ENCODE assay signal across 12 mouse cellular contexts in the genomic region with DNA sequence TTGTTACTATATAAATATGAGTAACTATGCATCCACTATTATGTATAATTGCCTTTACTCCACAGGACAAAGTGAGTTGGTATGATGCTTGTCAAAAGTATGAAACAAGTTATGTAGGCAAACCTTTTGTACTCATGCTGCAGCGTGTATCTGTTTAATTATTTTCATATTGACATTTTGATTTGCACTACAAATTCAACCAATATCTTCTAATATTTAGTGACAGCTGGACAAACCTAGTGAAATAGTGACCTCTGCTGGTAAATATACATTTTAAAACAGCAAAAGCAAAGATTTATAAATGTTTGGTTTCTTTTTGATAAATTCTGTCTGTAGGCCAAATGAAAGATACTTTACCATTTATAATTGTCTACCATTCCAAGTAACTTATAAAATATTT. TPM values are rescaled to one million over a fixed set of nuclear protein-coding genes. Genes with fewer than 3 reads are reported as not detected.
DNase-seq lines count a peak whose midpoint lies in the region; ATAC-seq and TF ChIP-seq lines count a peak whose summit lies in the region.
"Had no signal": no experiment of that assay in that cellular context is flagged by ENCODE, and none has a peak within 500 bp of the region (broad histone marks: within the 10 kb centered on the region; RNA-seq: fewer than 3 reads in every experiment).

No protein-coding gene starts in this region.

- TF ChIP-seq RAD21 in CH12.LX (IDR thresholded peaks at IDR 0.05; ENCODE audit: low read depth, low read length): peak; percentile 84

- dilution Hi-C loops in CH12.LX (cut with MboI; ENCODE audit: extremely low pct_ligation_motif_present, extremely low pct_unique_long_range_greater_than_20kb, low sequenced_read_pairs): no loop called here

- intact Hi-C loops in heart, adult 2 months (cut with DNase I): loop anchor here (2.0 to 10.0 kb wide), 3 partner anchors 135 to 489 kb away; partner anchors contain the start of gene Bcar3

- no peak for TF ChIP-seq EP300 in heart, adult 2 months (IDR thresholded peaks at IDR 0.05; ENCODE audit: insufficient read depth, low read depth, low read length)
- TF ChIP-seq EP300 in liver, postnatal 0 days (IDR thresholded peaks at IDR 0.05; ENCODE audit: low read depth): no peak
- TF ChIP-seq EP300 in CH12.LX (IDR thresholded peaks at IDR 0.05; ENCODE audit: low read length): no peak

- H3K4me2 ChIP-seq in heart, embryonic 12.5 days: no peak overlapping the region
- H3K4me2 ChIP-seq in liver, postnatal 0 days (ENCODE audit: low read depth, low read length): no peak overlapping the region
- H3K4me2 ChIP-seq in liver, embryonic 11.5 days: no peak overlapping the region
- H3K4me2 ChIP-seq in CH12.LX (ENCODE audit: insufficient read depth, low read depth, poor library complexity, severe bottlenecking): no peak overlapping the region

- no peaks in the 10 kb centered on the region for H3K4me1 ChIP-seq in heart, adult 2 months (ENCODE audit: control insufficient read depth, insufficient read depth, low read length)
- H3K4me1 ChIP-seq in heart, embryonic 12.5 days (replicated peaks): 0 out of 2 replicates have a peak, but pooled peaks cover 3% of the 10 kb centered on the region
- no peaks in the 10 kb centered on the region for H3K4me1 ChIP-seq in liver, postnatal 0 days (ENCODE audit: insufficient read depth)
- no peaks in the 10 kb centered on the region for H3K4me1 ChIP-seq in liver, embryonic 11.5 days (replicated peaks; ENCODE audit: control insufficient read depth, insufficient read depth, low read length)
- no peaks in the 10 kb centered on the region for H3K4me1 ChIP-seq in CH12.LX (ENCODE audit: control insufficient read depth in 1 of 2, insufficient read depth in 2 of 2)

- no peaks in the 10 kb centered on the region for H3K36me3 ChIP-seq in heart, adult 2 months (ENCODE audit: control insufficient read depth, insufficient read depth, low read length)
- no peaks in the 10 kb centered on the region; the same call in 1 of the 2 replicates for H3K36me3 ChIP-seq in heart, embryonic 12.5 days
- H3K36me3 ChIP-seq in liver, postnatal 0 days (replicated peaks; ENCODE audit: insufficient read depth, low read length): no peaks in the 10 kb centered on the region
- H3K36me3 ChIP-seq in liver, embryonic 11.5 days (ENCODE audit: control insufficient read depth, insufficient read depth, low read length): no peaks in the 10 kb centered on the region; the same call in 1 of the 2 replicates
- H3K36me3 ChIP-seq in CH12.LX (replicated peaks in 1 of 2; ENCODE audit: control insufficient read depth in 1 of 2, insufficient read depth in 1 of 2, low read length in 1 of 2): no peaks in the 10 kb centered on the region

- WGBS in heart, adult 2 months: 39% methylated on average over 1 of the region's 1 CpGs
- WGBS in heart, embryonic 12.5 days: 57% methylated on average over 1 of the region's 1 CpGs
- WGBS in liver, postnatal 0 days (ENCODE audit: insufficient replicate concordance): 43% methylated on average over 1 of the region's 1 CpGs
- 38% methylated on average over 1 of the region's 1 CpGs for WGBS in liver, embryonic 11.5 days

- no peak overlapping the region for H3K4me3 ChIP-seq in heart, adult 2 months
- no peak overlapping the region for H3K4me3 ChIP-seq in heart, embryonic 12.5 days
- no peak overlapping the region for H3K4me3 ChIP-seq in liver, postnatal 0 days (ENCODE audit: low read depth, low read length)
- no peak overlapping the region for H3K4me3 ChIP-seq in liver, embryonic 11.5 days (ENCODE audit: low read depth, low read length)
- no peak overlapping the region for H3K4me3 ChIP-seq in CH12.LX (replicated peaks in 1 of 3; ENCODE audit: low read depth in 2 of 3, low read length in 2 of 3, poor library complexity in 1 of 3)
- H3K4me3 ChIP-seq: megakaryocyte, embryonic 14.5 days had no signal

- no peaks in the 10 kb centered on the region for H3K9me3 ChIP-seq in heart, embryonic 12.5 days (replicated peaks)
- H3K9me3 ChIP-seq in liver, postnatal 0 days (ENCODE audit: low read length): no peaks in the 10 kb centered on the region
- no peaks in the 10 kb centered on the region for H3K9me3 ChIP-seq in liver, embryonic 11.5 days (ENCODE audit: control insufficient read depth, low read length)
- H3K9me3 ChIP-seq in CH12.LX (replicated peaks; ENCODE audit: low read length): no peaks in the 10 kb centered on the region
- H3K9me3 ChIP-seq: megakaryocyte, embryonic 14.5 days had no signal

- H3K79me2 ChIP-seq in heart, adult 2 months (replicated peaks; ENCODE audit: control insufficient read depth, insufficient read depth, low read length): no peaks in the 10 kb centered on the region
- H3K79me2 ChIP-seq in CH12.LX (replicated peaks; ENCODE audit: control insufficient read depth, extremely low read depth, insufficient read depth, poor library complexity, severe bottlenecking): no peaks in the 10 kb centered on the region

- no peak overlapping the region for H3K27ac ChIP-seq in heart, adult 2 months
- no peak overlapping the region for H3K27ac ChIP-seq in heart, embryonic 12.5 days (ENCODE audit: poor library complexity, severe bottlenecking)
- no peak overlapping the region for H3K27ac ChIP-seq in liver, postnatal 0 days (ENCODE audit: low read depth)
- no peak overlapping the region for H3K27ac ChIP-seq in liver, embryonic 11.5 days (ENCODE audit: low read depth, low read length)
- H3K27ac ChIP-seq in CH12.LX (ENCODE audit: insufficient read depth, low read depth): no peak overlapping the region
- H3K27ac ChIP-seq: liver, embryonic 14.5 days had no signal

- in situ Hi-C loops in CH12.LX (cut with MboI; ENCODE audit: low pct_ligation_motif_present, low pct_unique_long_range_greater_than_20kb, low sequenced_read_pairs): no loop called here

- no peak for DNase-seq in heart, adult 2 months
- DNase-seq in liver, postnatal 0 days: no peak
- DNase-seq in liver, embryonic 11.5 days (ENCODE audit: low spot score): no peak
- peak; percentile 7 for DNase-seq in CH12.LX (ENCODE audit: extremely low read depth)
- peak; percentile 35 for DNase-seq in brain, embryonic 14.5 days (ENCODE audit: low read depth)
- no peak for DNase-seq in adrenal gland, postnatal 14 days
- DNase-seq: cerebellum, adult 8-10 months; heart, postnatal 10 days had no signal

- no peaks in the 10 kb centered on the region for H3K27me3 ChIP-seq in heart, adult 2 months (ENCODE audit: control insufficient read depth, insufficient read depth, low read length)
- no peaks in the 10 kb centered on the region for H3K27me3 ChIP-seq in heart, embryonic 12.5 days (replicated peaks)
- H3K27me3 ChIP-seq in liver, postnatal 0 days (ENCODE audit: insufficient read depth, low read length): no peaks in the 10 kb centered on the region
- H3K27me3 ChIP-seq in liver, embryonic 11.5 days (replicated peaks; ENCODE audit: control insufficient read depth, insufficient read depth, low read length): no peaks in the 10 kb centered on the region
- H3K27me3 ChIP-seq in CH12.LX (replicated peaks): no peaks in the 10 kb centered on the region
- H3K27me3 ChIP-seq: megakaryocyte, embryonic 14.5 days had no signal

- H3K9ac ChIP-seq in heart, adult 2 months (ENCODE audit: low read depth, low read length): no peak overlapping the region
- no peak overlapping the region for H3K9ac ChIP-seq in heart, embryonic 12.5 days
- H3K9ac ChIP-seq in liver, postnatal 0 days (replicated peaks): no peak overlapping the region
- H3K9ac ChIP-seq in liver, embryonic 11.5 days (ENCODE audit: low read depth, low read length): no peak overlapping the region
- no peak overlapping the region for H3K9ac ChIP-seq in CH12.LX (ENCODE audit: insufficient read depth, low read depth)
- H3K9ac ChIP-seq: liver, embryonic 14.5 days had no signal

- TF ChIP-seq POLR2A in heart, adult 2 months (IDR thresholded peaks at IDR 0.05; ENCODE audit: insufficient read depth, low read depth, low read length): no peak
- TF ChIP-seq POLR2A in CH12.LX (IDR thresholded peaks at IDR 0.05; ENCODE audit: low read depth, low read length): no peak
- no peak for TF ChIP-seq POLR2A in brain, embryonic 14.5 days (IDR thresholded peaks at IDR 0.05; ENCODE audit: borderline replicate concordance, extremely low read depth, insufficient read depth, insufficient read length, poor library complexity, severe bottlenecking)

- no peak for ATAC-seq in heart, embryonic 12.5 days (ENCODE audit: insufficient number of reproducible peaks, low FRiP score)
- no peak for ATAC-seq in liver, postnatal 0 days
- no peak for ATAC-seq in liver, embryonic 11.5 days (replicated peaks; ENCODE audit: low FRiP score)
- no peak for ATAC-seq in erythroblast, adult 5-6 weeks (replicated peaks; ENCODE audit: low FRiP score, poor library complexity, severe bottlenecking)

- TF ChIP-seq CTCF in heart, adult 2 months (IDR thresholded peaks at IDR 0.05): peak; percentile 73
- peak; percentile 18; the same call in 1 of the 2 replicates for TF ChIP-seq CTCF in liver, postnatal 0 days (IDR thresholded peaks at IDR 0.05; ENCODE audit: low read depth)
- TF ChIP-seq CTCF in CH12.LX (conservative IDR thresholded peaks at IDR 0.05 in 1 of 2, IDR thresholded peaks at IDR 0.05 in 1 of 2; ENCODE audit: low read depth in 2 of 2, low read length in 2 of 2): peak in 1 of 2 experiments; percentile 75; a peak in 2 of 4 replicates
- TF ChIP-seq CTCF in brain, embryonic 14.5 days (IDR thresholded peaks at IDR 0.05; ENCODE audit: borderline replicate concordance, extremely low read depth, insufficient read depth, insufficient read length): no peak

TF ChIP-seq in CH12.LX, 34 proteins besides CTCF, POLR2A, EP300 and RAD21:
- TF ChIP-seq USF1 (IDR thresholded peaks at IDR 0.05; ENCODE audit: low read depth, low read length): no peak
- TF ChIP-seq SMC3 (IDR thresholded peaks at IDR 0.05; ENCODE audit: low read depth, low read length): peak; percentile 43

RNA-seq across cellular contexts. Expression of gene Pde5a, which starts 55.5 kb away (rescaled TPM):
- 1 to 10 TPM; 4.4 to 4.9 TPM for total RNA-seq in heart, adult 2 months (2021)
- 1.5 and 2.3 TPM in 2 replicates for polyA plus RNA-seq in heart, adult 2 months (2012; rRNA removed)
- 2.4 and 2.5 TPM in 2 replicates for polyA plus RNA-seq in heart, embryonic 12.5 days (2016; fragmentation: Nextera tagmentation; extraction: Ambion mirVana)
- polyA plus RNA-seq in liver, postnatal 0 days (2015; fragmentation: Nextera tagmentation; extraction: Ambion mirVana): 1.5 TPM in 2 replicates
- 4.5 and 4.9 TPM in 2 replicates for polyA plus RNA-seq in liver, embryonic 11.5 days (2014; fragmentation: Nextera tagmentation; extraction: Ambion mirVana)
- total RNA-seq in CH12.LX (2012; rRNA removed): 0.84 and 1.1 TPM in 2 replicates
- 0.88 and 1.0 TPM in 2 replicates for total RNA-seq in CH12.LX (2014; rRNA removed)
- 0.60 and 0.68 TPM in 2 replicates for polyA plus RNA-seq in CH12.LX (2012; ENCODE audit: insufficient read length, low read depth)
- 5.0 and 6.2 TPM in 2 replicates for polyA plus RNA-seq in brain, embryonic 14.5 days (2012; rRNA removed)
- total RNA-seq in erythroblast, adult 5-6 weeks (2015; ENCODE audit: low replicate concordance): 0.21 and 1.2 TPM in 2 replicates
- total RNA-seq in erythroblast, adult 5-6 weeks (2017; ENCODE audit: low replicate concordance): 0.77 and 1.4 TPM in 2 replicates
- total RNA-seq in adrenal gland, postnatal 14 days (2021): 27.9 and 31.4 TPM in 2 replicates

Comparison
In these comparisons a context has a peak if more than half of its experiments do, and no peak if none do; other contexts are left out.
1. DNase-seq: peak in CH12.LX (single experiment) and brain, embryonic 14.5 days (single experiment); none in heart, adult 2 months (0 of 2), liver, postnatal 0 days (single experiment), liver, embryonic 11.5 days (single experiment) and adrenal gland, postnatal 14 days (single experiment).